Mouse (Mus musculus) liver, adult 2 months (tissue): ENCODE data around the gene Naa15. TPM values are rescaled to one million over a fixed set of nuclear protein-coding genes. Genes with fewer than 3 reads are reported as not detected.

ENCODE experiments used
- DNase-seq: peaks from one replicate; pipeline ENCODE4 v3.0.0-alpha.2; 2011; ENCODE audit warnings: low read depth, low spot score; ENCODE audit errors: extremely low read depth
- H3K27ac ChIP-seq: fragments of 200-500 bp; replicated peaks from 2 replicates; pipeline ENCODE4 v1.5.1; 2012; ENCODE audit warnings: low read depth, mild to moderate bottlenecking, control low read depth, inconsistent platforms, low read length; ENCODE audit not compliant: insufficient read depth
- H3K27me3 ChIP-seq: fragments of 200-500 bp; 2 replicates; pipeline ENCODE4 v1.6.1; 2012; ENCODE audit warnings: mild to moderate bottlenecking, moderate library complexity, low read length, inconsistent platforms; ENCODE audit not compliant: control insufficient read depth, insufficient read depth
- H3K36me3 ChIP-seq: fragments of 200-500 bp; 2 replicates; pipeline ENCODE4 v1.6.1; 2012; ENCODE audit warnings: low read length, inconsistent platforms; ENCODE audit not compliant: control insufficient read depth, insufficient read depth
- H3K4me1 ChIP-seq: fragments of 200-500 bp; 2 replicates; pipeline ENCODE4 v1.6.1; 2011; ENCODE audit warnings: low read length; ENCODE audit not compliant: control insufficient read depth, insufficient read depth
- H3K4me3 ChIP-seq: fragments of 200-500 bp; 2 replicates; pipeline ENCODE4 v1.5.1; 2011; ENCODE audit warnings: low read depth, mild to moderate bottlenecking, control low read depth, low read length, moderate library complexity; ENCODE audit not compliant: insufficient read depth
- H3K79me2 ChIP-seq: fragments of 200-500 bp; 2 replicates; pipeline ENCODE4 v1.6.1; 2012; ENCODE audit warnings: inconsistent platforms, mild to moderate bottlenecking, low read length, moderate library complexity; ENCODE audit not compliant: control insufficient read depth, insufficient read depth
- H3K9ac ChIP-seq: fragments of 200-500 bp; 2 replicates; pipeline ENCODE4 v1.6.1; 2012; ENCODE audit warnings: low read depth, mild to moderate bottlenecking, control low read depth, inconsistent platforms, low read length
- CTCF ChIP-seq: fragments of 200-500 bp; IDR thresholded peaks from 2 replicates; pipeline ENCODE4 v1.5.1; 2011; ENCODE audit warnings: low read depth, low read length, control low read depth
- POLR2A ChIP-seq: fragments of 200-500 bp; IDR thresholded peaks from 2 replicates; pipeline ENCODE4 v1.6.1; 2011; ENCODE audit warnings: low read length, control low read depth; ENCODE audit not compliant: insufficient read depth; ENCODE audit errors: extremely low read depth
- WGBS: fragments of 180-500 bp; shearing (Covaris S2); methylation state at CpG from one replicate; pipeline ENCODE4 v1.1.7; 2018; 5-methylcytosine and 5-hydroxymethylcytosine counted together
- polyA plus RNA-seq: library from polyadenylated mRNA; depleted of rRNA; stranded (reverse); fragments of >200 nt; gene quantifications from 2 replicates; pipeline ENCODE4 v1.2.3, GENCODE M21; 2012
- total RNA-seq: library from RNA; depleted of rRNA; stranded (reverse); fragments of >200 nt; gene quantifications from 2 replicates; pipeline ENCODE4 v1.2.3, GENCODE M21; 2014

Naa15 gene
- total and polyA plus RNA-seq, 2 experiments: 2.0 to 14.8 TPM

GRCm38 (mm10) chr3:51497978-51498377 is 83.0 kb downstream of the Naa15 start:
- no peaks in the 10 kb centered on the region for H3K27me3 ChIP-seq
- peaks cover 8% of the 10 kb centered on the region; the same call in 1 of the 2 replicates for H3K36me3 ChIP-seq
- DNase-seq: no peak
- H3K27ac ChIP-seq: no peak overlapping the region
- WGBS: 100% methylated on average over 1 of the region's 1 CpGs
- H3K79me2 ChIP-seq: no peaks in the 10 kb centered on the region
- no peaks in the 10 kb centered on the region for H3K4me1 ChIP-seq
- TF ChIP-seq CTCF: no peak
- no peak for TF ChIP-seq POLR2A
- no peak overlapping the region for H3K4me3 ChIP-seq
- H3K9ac ChIP-seq: no peak overlapping the region

DNA sequence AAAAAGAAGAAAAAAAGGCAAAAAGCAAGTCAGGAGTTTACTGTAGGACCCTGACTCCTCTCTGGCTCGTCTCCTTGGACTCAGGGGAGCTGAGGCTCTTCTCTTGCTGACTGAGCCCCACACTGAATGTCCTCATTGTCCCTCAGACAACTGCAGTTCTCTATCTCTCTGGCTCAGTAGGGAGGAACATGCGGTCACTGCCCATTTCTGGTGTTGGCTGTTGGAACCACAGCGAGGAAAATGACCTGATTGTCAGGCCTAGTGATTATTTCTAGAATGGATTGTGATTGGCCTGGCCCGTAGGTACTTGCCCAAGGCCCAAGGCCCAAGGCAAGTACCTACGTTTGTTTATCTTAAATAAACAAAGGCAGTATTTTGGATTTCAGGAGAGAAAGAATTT is 83.7 kb downstream of the Naa15 start:
- H3K4me3 ChIP-seq: no peak overlapping the region
- TF ChIP-seq POLR2A (no peak), CTCF (no peak)
- H3K4me1 ChIP-seq: no peaks in the 10 kb centered on the region
- H3K9ac ChIP-seq: no peak overlapping the region
- 67% methylated on average over 5 of the region's 5 CpGs for WGBS
- H3K27ac ChIP-seq: no peak overlapping the region
- H3K79me2 ChIP-seq: no peaks in the 10 kb centered on the region
- peaks cover 3% of the 10 kb centered on the region; the same call in 1 of the 2 replicates for H3K36me3 ChIP-seq
- no peaks in the 10 kb centered on the region for H3K27me3 ChIP-seq
- no peak for DNase-seq

GRCm38 (mm10) chr3:51499876-51500275 is 84.9 kb downstream of the Naa15 start:
- Histone ChIP-seq H3K4me3 (no peak overlapping the region), H3K4me1 (no peaks in the 10 kb centered on the region), H3K27ac (no peak overlapping the region), H3K36me3 (peaks cover under 1% of the 10 kb centered on the region; the same call in 1 of the 2 replicates), H3K79me2 (no peaks in the 10 kb centered on the region), H3K27me3 (no peaks in the 10 kb centered on the region), H3K9ac (no peak overlapping the region)
- TF ChIP-seq CTCF: no peak
- no peak for DNase-seq
- WGBS: 89% methylated on average over 4 of the region's 4 CpGs

GRCm38 (mm10) chr3:51504385-51504952 is 89.5 kb downstream of the Naa15 start:
- Histone ChIP-seq H3K4me3 (no peak overlapping the region), H3K36me3 (no peaks in the 10 kb centered on the region)
- 88% methylated on average over 11 of the region's 11 CpGs for WGBS

DNA sequence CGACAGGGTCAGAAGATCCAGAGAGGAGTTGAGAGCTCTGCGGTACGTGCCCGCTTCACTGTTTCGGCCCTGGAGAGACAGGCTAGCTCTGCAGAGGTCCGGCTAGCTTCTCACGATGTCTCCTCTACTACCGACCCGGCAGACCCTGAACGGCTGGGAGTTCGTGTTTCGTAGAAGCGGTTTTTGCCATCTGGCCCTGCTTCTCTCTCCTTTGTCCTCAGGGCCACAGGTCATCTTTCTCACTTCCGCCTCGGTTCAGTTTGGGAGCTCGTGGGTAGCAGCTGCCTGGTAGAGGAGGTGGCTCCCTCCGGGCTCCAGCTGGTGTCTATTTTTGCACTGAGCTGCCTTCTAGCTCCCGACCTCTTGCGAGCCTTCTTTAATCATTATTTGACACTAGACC is 90.5 kb downstream of the Naa15 start:
- no peak for DNase-seq
- H3K27me3 ChIP-seq: no peaks in the 10 kb centered on the region
- H3K4me1 ChIP-seq: no peaks in the 10 kb centered on the region
- no peaks in the 10 kb centered on the region for H3K79me2 ChIP-seq
- no peaks in the 10 kb centered on the region for H3K36me3 ChIP-seq
- TF ChIP-seq CTCF (no peak), POLR2A (no peak)
- no peak overlapping the region for H3K4me3 ChIP-seq
- H3K9ac ChIP-seq: no peak overlapping the region
- 67% methylated on average over 19 of the region's 19 CpGs for WGBS
- no peak overlapping the region for H3K27ac ChIP-seq

More at GRCm38 (mm10) chr3:51504385-51504952, 89.5 kb downstream of the Naa15 start:
- TF ChIP-seq POLR2A: no peak
- DNase-seq: no peak
- Histone ChIP-seq H3K27ac (no peak overlapping the region), H3K79me2 (no peaks in the 10 kb centered on the region), H3K9ac (no peak overlapping the region), H3K27me3 (no peaks in the 10 kb centered on the region), H3K4me1 (no peaks in the 10 kb centered on the region)

GRCm38 (mm10) chr3:51510903-51511302 is 96.0 kb downstream of the Naa15 start:
- no peaks in the 10 kb centered on the region for H3K79me2 ChIP-seq
- H3K27ac ChIP-seq: no peak overlapping the region
- no peaks in the 10 kb centered on the region for H3K4me1 ChIP-seq
- TF ChIP-seq POLR2A (no peak), CTCF (peak; percentile 80)
- no peaks in the 10 kb centered on the region for H3K27me3 ChIP-seq
- no peaks in the 10 kb centered on the region for H3K36me3 ChIP-seq
- 18% methylated on average over 8 of the region's 8 CpGs for WGBS
- peak overlapping the region; percentile 8; the same call in 1 of the 2 replicates for H3K4me3 ChIP-seq
- DNase-seq: peak; percentile 50
- H3K9ac ChIP-seq: no peak overlapping the region; the same call in 1 of the 2 replicates
